Mouse (Mus musculus): ENCODE measurements around the gene Pik3c2g. TPM values are rescaled to one million over a fixed set of nuclear protein-coding genes. Genes with fewer than 3 reads are reported as not detected.

The Pik3c2g gene
- 0.19 TPM in 1 of 2 replicates, not detected in the other for polyA plus RNA-seq (2012; rRNA removed)

GRCm38 (mm10) chr6:139586892-139587291, at the start of gene Pik3c2g:
Gene Pik3c2g, plus strand, starts transcription at chr6:139587221.
- H3K27ac ChIP-seq (ENCODE audit: control insufficient read depth, insufficient read depth, low read length) = no peak within 1 kb of the TSS
- TF ChIP-seq POLR2A (IDR thresholded peaks at IDR 0.05; ENCODE audit: control insufficient read depth, extremely low read depth, insufficient read depth, low read length, poor library complexity) (no peak), CTCF (IDR thresholded peaks at IDR 0.05; ENCODE audit: borderline replicate concordance, control insufficient read depth, extremely low read depth, insufficient read depth, low read length, poor library complexity) (no peak)
- no peak within 1 kb of the TSS for H3K4me3 ChIP-seq (ENCODE audit: control insufficient read depth, insufficient read depth, low read length)
- H3K4me1 ChIP-seq (replicated peaks; ENCODE audit: control insufficient read depth, insufficient read depth, low read length) = no peaks in the 10 kb centered on the region
- H3K27me3 ChIP-seq (ENCODE audit: control insufficient read depth, insufficient read depth, low read length) = no peaks in the 10 kb centered on the region
- DNase-seq = no peak
- no peaks in the 10 kb centered on the region for H3K36me3 ChIP-seq (ENCODE audit: control insufficient read depth, insufficient read depth, low read length)
- WGBS = 37% methylated on average over 15 of the region's 15 CpGs

GRCm38 (mm10) chr6:139538469-139538868, 48.6 kb upstream of the Pik3c2g start:
- TF ChIP-seq CTCF (IDR thresholded peaks at IDR 0.05; ENCODE audit: borderline replicate concordance, control insufficient read depth, extremely low read depth, insufficient read depth, low read length, poor library complexity) (no peak), POLR2A (IDR thresholded peaks at IDR 0.05; ENCODE audit: control insufficient read depth, extremely low read depth, insufficient read depth, low read length, poor library complexity) (no peak)
- H3K36me3 ChIP-seq (ENCODE audit: control insufficient read depth, insufficient read depth, low read length) = no peaks in the 10 kb centered on the region
- no peak overlapping the region for H3K27ac ChIP-seq (ENCODE audit: control insufficient read depth, insufficient read depth, low read length)
- 56% methylated on average over 2 of the region's 2 CpGs for WGBS
- no peaks in the 10 kb centered on the region for H3K27me3 ChIP-seq (ENCODE audit: control insufficient read depth, insufficient read depth, low read length)
- DNase-seq = no peak
- H3K4me1 ChIP-seq (replicated peaks; ENCODE audit: control insufficient read depth, insufficient read depth, low read length) = no peaks in the 10 kb centered on the region
- no peak overlapping the region for H3K4me3 ChIP-seq (ENCODE audit: control insufficient read depth, insufficient read depth, low read length)

GRCm38 (mm10) chr6:139555537-139556179, 31.4 kb upstream of the Pik3c2g start:
- no peak for DNase-seq
- TF ChIP-seq POLR2A (IDR thresholded peaks at IDR 0.05; ENCODE audit: control insufficient read depth, extremely low read depth, insufficient read depth, low read length, poor library complexity) (no peak), CTCF (IDR thresholded peaks at IDR 0.05; ENCODE audit: borderline replicate concordance, control insufficient read depth, extremely low read depth, insufficient read depth, low read length, poor library complexity) (no peak)
- no peaks in the 10 kb centered on the region for H3K27me3 ChIP-seq (ENCODE audit: control insufficient read depth, insufficient read depth, low read length)
- H3K27ac ChIP-seq (ENCODE audit: control insufficient read depth, insufficient read depth, low read length) = no peak overlapping the region
- no peaks in the 10 kb centered on the region for H3K36me3 ChIP-seq (ENCODE audit: control insufficient read depth, insufficient read depth, low read length)
- no peak overlapping the region for H3K4me3 ChIP-seq (ENCODE audit: control insufficient read depth, insufficient read depth, low read length)
- H3K4me1 ChIP-seq (replicated peaks; ENCODE audit: control insufficient read depth, insufficient read depth, low read length) = no peaks in the 10 kb centered on the region
- WGBS = 87% methylated on average over 7 of the region's 7 CpGs

GRCm38 (mm10) chr6:139569211-139569610, 17.8 kb upstream of the Pik3c2g start:
- DNase-seq = no peak
- no peak overlapping the region for H3K4me3 ChIP-seq (ENCODE audit: control insufficient read depth, insufficient read depth, low read length)
- WGBS = 92% methylated on average over 7 of the region's 7 CpGs
- H3K27ac ChIP-seq (ENCODE audit: control insufficient read depth, insufficient read depth, low read length) = no peak overlapping the region
- TF ChIP-seq CTCF (IDR thresholded peaks at IDR 0.05; ENCODE audit: borderline replicate concordance, control insufficient read depth, extremely low read depth, insufficient read depth, low read length, poor library complexity) = no peak
- no peak for TF ChIP-seq POLR2A (IDR thresholded peaks at IDR 0.05; ENCODE audit: control insufficient read depth, extremely low read depth, insufficient read depth, low read length, poor library complexity)
- no peaks in the 10 kb centered on the region for H3K4me1 ChIP-seq (replicated peaks; ENCODE audit: control insufficient read depth, insufficient read depth, low read length)
- no peaks in the 10 kb centered on the region for H3K27me3 ChIP-seq (ENCODE audit: control insufficient read depth, insufficient read depth, low read length)
- H3K36me3 ChIP-seq (ENCODE audit: control insufficient read depth, insufficient read depth, low read length) = no peaks in the 10 kb centered on the region

- Histone ChIP-seq H3K27me3 (ENCODE audit: control insufficient read depth, insufficient read depth, low read length) (no peaks in the 10 kb centered on the region), H3K27ac (ENCODE audit: control insufficient read depth, insufficient read depth, low read length) (no peak overlapping the region), H3K4me1 (replicated peaks; ENCODE audit: control insufficient read depth, insufficient read depth, low read length) (no peaks in the 10 kb centered on the region), H3K4me3 (ENCODE audit: control insufficient read depth, insufficient read depth, low read length) (no peak overlapping the region), H3K36me3 (ENCODE audit: control insufficient read depth, insufficient read depth, low read length) (no peaks in the 10 kb centered on the region)
- WGBS = 86% methylated on average over 4 of the region's 4 CpGs
- DNase-seq = no peak
- no peak for TF ChIP-seq POLR2A (IDR thresholded peaks at IDR 0.05; ENCODE audit: control insufficient read depth, extremely low read depth, insufficient read depth, low read length, poor library complexity)
- no peak for TF ChIP-seq CTCF (IDR thresholded peaks at IDR 0.05; ENCODE audit: borderline replicate concordance, control insufficient read depth, extremely low read depth, insufficient read depth, low read length, poor library complexity)
Observed at GRCm38 (mm10) chr6:139575854-139576253, 11.2 kb upstream of the Pik3c2g start.

- TF ChIP-seq POLR2A (IDR thresholded peaks at IDR 0.05; ENCODE audit: control insufficient read depth, extremely low read depth, insufficient read depth, low read length, poor library complexity) (no peak), CTCF (IDR thresholded peaks at IDR 0.05; ENCODE audit: borderline replicate concordance, control insufficient read depth, extremely low read depth, insufficient read depth, low read length, poor library complexity) (no peak)
- H3K27ac ChIP-seq (ENCODE audit: control insufficient read depth, insufficient read depth, low read length) = no peak overlapping the region
- 56% methylated on average over 10 of the region's 10 CpGs for WGBS
- no peaks in the 10 kb centered on the region for H3K36me3 ChIP-seq (ENCODE audit: control insufficient read depth, insufficient read depth, low read length)
- no peaks in the 10 kb centered on the region for H3K4me1 ChIP-seq (replicated peaks; ENCODE audit: control insufficient read depth, insufficient read depth, low read length)
- no peaks in the 10 kb centered on the region for H3K27me3 ChIP-seq (ENCODE audit: control insufficient read depth, insufficient read depth, low read length)
- DNase-seq = no peak
- no peak overlapping the region for H3K4me3 ChIP-seq (ENCODE audit: control insufficient read depth, insufficient read depth, low read length)
Observed at GRCm38 (mm10) chr6:139576261-139577014, 10.6 kb upstream of the Pik3c2g start.

All from thymus, adult 2 months (tissue).